Mouse (Mus musculus) midbrain, embryonic 10.5 days (tissue): ENCODE results near the gene Mturn. TPM values are rescaled to one million over a fixed set of nuclear protein-coding genes. Genes with fewer than 3 reads are reported as not detected.

ENCODE experiments used
- DNase-seq: peaks from one replicate; pipeline ENCODE4 v3.0.0-alpha.2; 2017; ENCODE audit warnings: low spot score
- H3K27ac ChIP-seq: fragments of 300-500 bp; sonication (generic); replicated peaks from 2 replicates; pipeline ENCODE4 v1.5.1; 2016; ENCODE audit warnings: mild to moderate bottlenecking
- H3K27me3 ChIP-seq: fragments of 300-500 bp; sonication (generic); 2 replicates; pipeline ENCODE4 v1.6.1; 2016; ENCODE audit warnings: low read depth, mild to moderate bottlenecking; ENCODE audit not compliant: poor library complexity, severe bottlenecking
- H3K36me3 ChIP-seq: fragments of 300-500 bp; sonication (generic); 2 replicates; pipeline ENCODE4 v1.6.1; 2016; ENCODE audit warnings: mild to moderate bottlenecking, moderate library complexity
- H3K4me1 ChIP-seq: fragments of 300-500 bp; sonication (generic); 2 replicates; pipeline ENCODE4 v1.6.1; 2016
- H3K4me3 ChIP-seq: fragments of 300-500 bp; sonication (generic); 2 replicates; pipeline ENCODE4 v1.5.1; 2016; ENCODE audit warnings: mild to moderate bottlenecking, moderate library complexity
- H3K9me3 ChIP-seq: fragments of 300-500 bp; sonication (generic); replicated peaks from 2 replicates; pipeline ENCODE4 v1.6.1; 2016; ENCODE audit warnings: mild to moderate bottlenecking
- WGBS: fragments of 180-500 bp; shearing (Covaris S2); methylation state at CpG from one replicate; pipeline ENCODE4 v1.1.7; 2016; 5-methylcytosine and 5-hydroxymethylcytosine counted together
- polyA plus RNA-seq: library from polyadenylated mRNA; unstranded; fragments of >200 nt; fragmentation: Nextera tagmentation; extraction: Ambion mirVana; gene quantifications from 2 replicates; pipeline ENCODE4 v1.2.1, GENCODE M21; 2016

Mturn gene
- polyA plus RNA-seq, 1 experiment from 2014 or later, result 14.9 TPM

DNA sequence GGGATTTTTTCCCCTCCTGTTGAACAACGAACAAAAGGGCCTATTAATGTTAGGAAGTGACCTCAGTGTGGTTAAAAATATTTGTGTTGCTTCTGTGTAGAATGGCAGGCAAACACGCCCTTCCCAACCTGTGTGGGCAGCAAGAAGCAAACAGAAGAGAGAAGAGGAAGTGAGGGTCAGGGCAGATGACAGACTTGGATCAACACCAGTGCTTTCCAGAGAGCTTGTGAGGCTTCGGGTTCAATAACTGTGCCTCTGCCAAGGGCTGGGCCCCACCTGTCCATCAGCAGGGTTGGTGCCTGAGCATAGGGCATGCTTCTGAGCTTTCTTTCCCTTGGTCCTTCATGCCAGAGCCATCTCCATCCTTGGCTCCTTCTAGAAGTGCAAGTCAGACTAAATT is 70.7 kb downstream of the Mturn start:
- H3K4me1 ChIP-seq, result 0 out of 2 replicates have a peak, but pooled peaks cover under 1% of the 10 kb centered on the region
- no peaks in the 10 kb centered on the region for H3K36me3 ChIP-seq
- H3K4me3 ChIP-seq, result no peak overlapping the region
- WGBS, result 75% methylated on average over 3 of the region's 3 CpGs
- no peaks in the 10 kb centered on the region for H3K27me3 ChIP-seq
- no peaks in the 10 kb centered on the region for H3K9me3 ChIP-seq
- H3K27ac ChIP-seq, result no peak overlapping the region
- DNase-seq, result no peak

Other genes starting within 250 kb of the Mturn start
- 47.7 and 66.6 TPM in 2 replicates for gene Scrn1, start 115.1 kb upstream of the Mturn start, polyA plus RNA-seq
- 16.2 and 16.5 TPM in 2 replicates for gene Plekha8, start 86.5 kb upstream of the Mturn start, polyA plus RNA-seq
- gene Fkbp14, start 84.3 kb upstream of the Mturn start, polyA plus RNA-seq, result 13.0 and 14.2 TPM in 2 replicates
- gene Znrf2, start 135.3 kb downstream of the Mturn start, polyA plus RNA-seq, result 2.2 and 2.4 TPM in 2 replicates